8 mouse cellular contexts compared by ENCODE assay signal in the genomic region with DNA sequence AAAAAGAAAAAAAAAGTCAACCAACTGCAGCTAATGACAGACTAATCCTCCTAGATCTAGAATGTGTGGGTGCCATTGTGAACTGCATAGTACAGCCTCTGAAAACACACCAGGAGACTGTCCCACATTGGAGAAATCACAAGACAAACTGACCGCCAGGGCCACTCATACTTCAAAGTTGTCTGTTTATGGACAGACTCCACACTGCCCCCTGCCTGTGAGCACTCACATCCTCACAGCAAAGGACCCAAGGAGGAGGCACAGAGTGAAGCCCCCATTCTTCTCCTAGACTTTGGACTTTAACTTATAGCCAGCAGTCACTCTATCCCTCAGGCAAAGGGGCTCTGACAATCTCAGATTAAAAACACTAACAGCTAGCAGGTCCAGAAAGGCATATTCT.
DNase-seq lines count a peak whose midpoint lies in the region; ATAC-seq and TF ChIP-seq lines count a peak whose summit lies in the region.

No protein-coding gene starts in this region.

- no peak for ATAC-seq in kidney, postnatal 0 days (replicated peaks; ENCODE audit: low FRiP score, low read depth)
- ATAC-seq in kidney, embryonic 16.5 days (ENCODE audit: low FRiP score, low TSS enrichment), result no peak
- ATAC-seq in limb, embryonic 11.5 days (ENCODE audit: insufficient number of reproducible peaks, low FRiP score, low TSS enrichment, low read depth), result no peak
- ATAC-seq in heart, embryonic 11.5 days (replicated peaks; ENCODE audit: insufficient number of reproducible peaks, low FRiP score, low TSS enrichment), result no peak

- 0 out of 2 replicates have a peak, but pooled peaks cover 12% of the 10 kb centered on the region for H3K4me1 ChIP-seq in kidney, postnatal 0 days (replicated peaks; ENCODE audit: insufficient read depth, low read length)
- peaks cover 24% of the 10 kb centered on the region for H3K4me1 ChIP-seq in kidney, embryonic 16.5 days (ENCODE audit: insufficient read depth, low read length)
- H3K4me1 ChIP-seq in ES-E14 (ENCODE audit: control insufficient read depth in 2 of 2, insufficient read depth in 2 of 2, low read length in 2 of 2, poor library complexity in 1 of 2), result peaks cover 0 to 2% of the 10 kb centered on the region in 2 experiments; a peak in 1 of 4 replicates
- H3K4me1 ChIP-seq in limb, embryonic 11.5 days (ENCODE audit: control insufficient read depth, insufficient read depth, low read length), result no peaks in the 10 kb centered on the region; the same call in 1 of the 2 replicates
- 0 out of 2 replicates have a peak, but pooled peaks cover 3% of the 10 kb centered on the region for H3K4me1 ChIP-seq in forebrain, embryonic 10.5 days
- peaks cover 18% of the 10 kb centered on the region for H3K4me1 ChIP-seq in heart, embryonic 11.5 days (ENCODE audit: control insufficient read depth, insufficient read depth, low read length)

- DNase-seq in kidney, postnatal 0 days (ENCODE audit: low spot score), result no peak
- peak; percentile 24 for DNase-seq in ES-E14 (ENCODE audit: low read depth, low spot score)
- peak; percentile 77 to 78 for DNase-seq in adrenal gland, postnatal 36 days
- peak; percentile 43 for DNase-seq in limb, embryonic 11.5 days (ENCODE audit: low spot score)
- peak; percentile 31 for DNase-seq in yolk sac, embryonic 10.5 days (ENCODE audit: low spot score)
- no peak for DNase-seq in forebrain, embryonic 10.5 days (ENCODE audit: extremely low spot score, low spot score)

- no peaks in the 10 kb centered on the region for H3K9me3 ChIP-seq in kidney, postnatal 0 days (replicated peaks; ENCODE audit: low read length)
- H3K9me3 ChIP-seq in kidney, embryonic 16.5 days (ENCODE audit: low read length), result no peaks in the 10 kb centered on the region
- no peaks in the 10 kb centered on the region for H3K9me3 ChIP-seq in ES-E14 (ENCODE audit: control insufficient read depth, insufficient read depth, low read depth, low read length)
- no peaks in the 10 kb centered on the region for H3K9me3 ChIP-seq in limb, embryonic 11.5 days (ENCODE audit: control insufficient read depth, low read length)
- no peaks in the 10 kb centered on the region for H3K9me3 ChIP-seq in forebrain, embryonic 10.5 days
- H3K9me3 ChIP-seq in heart, embryonic 11.5 days (replicated peaks; ENCODE audit: control insufficient read depth, low read length), result no peaks in the 10 kb centered on the region

- H3K4me3 ChIP-seq in kidney, postnatal 0 days (replicated peaks; ENCODE audit: low read depth, low read length), result no peak overlapping the region
- H3K4me3 ChIP-seq in kidney, embryonic 16.5 days (ENCODE audit: low read length), result no peak overlapping the region
- no peak overlapping the region for H3K4me3 ChIP-seq in ES-E14 (ENCODE audit: insufficient read depth in 1 of 2, low read depth in 1 of 2, low read length in 2 of 2, poor library complexity in 1 of 2, severe bottlenecking in 1 of 2)
- H3K4me3 ChIP-seq in limb, embryonic 11.5 days (ENCODE audit: low read depth, low read length), result no peak overlapping the region
- H3K4me3 ChIP-seq in forebrain, embryonic 10.5 days, result no peak overlapping the region
- H3K4me3 ChIP-seq in heart, embryonic 11.5 days (ENCODE audit: low read depth, low read length), result no peak overlapping the region

- H3K4me2 ChIP-seq in kidney, postnatal 0 days (ENCODE audit: low read length), result no peak overlapping the region
- no peak overlapping the region for H3K4me2 ChIP-seq in kidney, embryonic 16.5 days (replicated peaks; ENCODE audit: low read depth, low read length)
- H3K4me2 ChIP-seq in limb, embryonic 11.5 days (ENCODE audit: low read depth, severe bottlenecking), result no peak overlapping the region
- no peak overlapping the region for H3K4me2 ChIP-seq in heart, embryonic 11.5 days

- in situ Hi-C loops in ES-E14 (cut with MboI; ENCODE audit: low sequenced_read_pairs in 2 of 2, unreplicated experiment in 2 of 2), result no loop called here

- H3K36me3 ChIP-seq in kidney, postnatal 0 days (ENCODE audit: insufficient read depth, low read length), result no peaks in the 10 kb centered on the region
- no peaks in the 10 kb centered on the region for H3K36me3 ChIP-seq in kidney, embryonic 16.5 days (ENCODE audit: insufficient read depth, low read length)
- H3K36me3 ChIP-seq in ES-E14 (ENCODE audit: control insufficient read depth, insufficient read depth, low read length, poor library complexity, severe bottlenecking), result peaks cover 3% of the 10 kb centered on the region; the same call in 1 of the 2 replicates
- no peaks in the 10 kb centered on the region for H3K36me3 ChIP-seq in limb, embryonic 11.5 days (ENCODE audit: control insufficient read depth, insufficient read depth, low read length)
- H3K36me3 ChIP-seq in forebrain, embryonic 10.5 days (replicated peaks), result peaks cover 21% of the 10 kb centered on the region
- H3K36me3 ChIP-seq in heart, embryonic 11.5 days (ENCODE audit: control insufficient read depth, insufficient read depth, low read length), result no peaks in the 10 kb centered on the region

- no peaks in the 10 kb centered on the region for H3K27me3 ChIP-seq in kidney, postnatal 0 days (ENCODE audit: insufficient read depth, low read length)
- no peaks in the 10 kb centered on the region for H3K27me3 ChIP-seq in kidney, embryonic 16.5 days (ENCODE audit: insufficient read depth, low read length)
- no peaks in the 10 kb centered on the region for H3K27me3 ChIP-seq in limb, embryonic 11.5 days (ENCODE audit: control insufficient read depth, insufficient read depth, low read length)
- no peaks in the 10 kb centered on the region for H3K27me3 ChIP-seq in forebrain, embryonic 10.5 days (ENCODE audit: poor library complexity, severe bottlenecking)
- no peaks in the 10 kb centered on the region for H3K27me3 ChIP-seq in heart, embryonic 11.5 days (ENCODE audit: control insufficient read depth, insufficient read depth, low read length)

- TF ChIP-seq CTCF in kidney, postnatal 0 days (IDR thresholded peaks at IDR 0.05; ENCODE audit: low read depth), result peak; percentile 60

- no peak overlapping the region for H3K9ac ChIP-seq in kidney, postnatal 0 days (ENCODE audit: low read depth, low read length)
- no peak overlapping the region for H3K9ac ChIP-seq in kidney, embryonic 16.5 days (replicated peaks; ENCODE audit: low read length)
- no peak overlapping the region for H3K9ac ChIP-seq in ES-E14 (ENCODE audit: insufficient read depth, low read depth, low read length, poor library complexity, severe bottlenecking)
- no peak overlapping the region for H3K9ac ChIP-seq in limb, embryonic 11.5 days (ENCODE audit: low read length)
- H3K9ac ChIP-seq in heart, embryonic 11.5 days (ENCODE audit: low read depth, low read length), result no peak overlapping the region

- no peak overlapping the region for H3K27ac ChIP-seq in kidney, postnatal 0 days
- no peak overlapping the region for H3K27ac ChIP-seq in kidney, embryonic 16.5 days (ENCODE audit: low read length)
- no peak overlapping the region for H3K27ac ChIP-seq in ES-E14 (ENCODE audit: insufficient read depth, low read depth, low read length, poor library complexity, severe bottlenecking)
- no peak overlapping the region for H3K27ac ChIP-seq in limb, embryonic 11.5 days (replicated peaks; ENCODE audit: low read depth, low read length)
- H3K27ac ChIP-seq in forebrain, embryonic 10.5 days, result no peak overlapping the region
- no peak overlapping the region for H3K27ac ChIP-seq in heart, embryonic 11.5 days (ENCODE audit: low read depth, low read length)

- 73% methylated on average over 1 of the region's 1 CpGs for WGBS in kidney, postnatal 0 days
- 76% methylated on average over 1 of the region's 1 CpGs for WGBS in kidney, embryonic 16.5 days
- 88% methylated on average over 1 of the region's 1 CpGs for WGBS in limb, embryonic 11.5 days
- 79% methylated on average over 1 of the region's 1 CpGs for WGBS in forebrain, embryonic 10.5 days
- 76% methylated on average over 1 of the region's 1 CpGs for WGBS in heart, embryonic 11.5 days (ENCODE audit: insufficient replicate concordance)

TF ChIP-seq in ES-E14, 5 proteins besides CTCF, POLR2A, EP300 and RAD21:
- no peak for TF ChIP-seq MAFK (IDR thresholded peaks at IDR 0.05; ENCODE audit: insufficient read depth, low read depth, low read length)
- no peak for TF ChIP-seq ZNF384 (IDR thresholded peaks at IDR 0.05; ENCODE audit: low read depth, low read length)

Comparison
In these comparisons a context has a peak if more than half of its experiments do, and no peak if none do; other contexts are left out.
1. DNase-seq: peak in ES-E14 (single experiment), adrenal gland, postnatal 36 days (2 of 2), limb, embryonic 11.5 days (single experiment) and yolk sac, embryonic 10.5 days (single experiment); none in kidney, postnatal 0 days (single experiment) and forebrain, embryonic 10.5 days (single experiment).